Mouse (Mus musculus) CH12.LX (cell line): ENCODE results near the gene Ostc. TPM values are rescaled to one million over a fixed set of nuclear protein-coding genes. Genes with fewer than 3 reads are reported as not detected.

Source experiments
- DNase-seq: peaks from one replicate; pipeline ENCODE4 v3.0.0-alpha.2; 2013; ENCODE audit errors: extremely low read depth
- H3K27ac ChIP-seq: 2 replicates; pipeline ENCODE4 v1.5.1; 2012; ENCODE audit warnings: low read depth, mild to moderate bottlenecking, control low read depth, moderate library complexity; ENCODE audit not compliant: insufficient read depth
- H3K27me3 ChIP-seq: replicated peaks from 2 replicates; pipeline ENCODE3; 2012; ENCODE audit warnings: inconsistent platforms
- H3K36me3 ChIP-seq, 2 experiments: replicated peaks in 1 of 2; 2 replicates each; pipeline versions ENCODE3 to v1.6.1; 2012; ENCODE audit warnings: inconsistent platforms in 1 of 2, low read length in 1 of 2, mild to moderate bottlenecking in 1 of 2, mixed read lengths in 1 of 2, moderate library complexity in 1 of 2; ENCODE audit not compliant: control insufficient read depth in 1 of 2, insufficient read depth in 1 of 2
- H3K4me1 ChIP-seq, 2 experiments: 2 replicates each; pipeline ENCODE4 v1.6.1; 2012; ENCODE audit warnings: inconsistent platforms in 1 of 2, moderate library complexity in 1 of 2; ENCODE audit not compliant: insufficient read depth in 2 of 2, control insufficient read depth in 1 of 2
- H3K4me2 ChIP-seq: 2 replicates; pipeline ENCODE4 v1.6.1; 2012; ENCODE audit warnings: low read depth, mild to moderate bottlenecking, control low read depth; ENCODE audit not compliant: poor library complexity, insufficient read depth, severe bottlenecking
- H3K4me3 ChIP-seq, 3 experiments: fragments of 150-350 bp in 1 of 3; sonication (generic) in 1 of 3; replicated peaks in 1 of 3; 2 replicates each; pipeline versions ENCODE3 to v1.5.1; 2011 to 2012; ENCODE audit warnings: low read depth in 2 of 3, low read length in 2 of 3, mild to moderate bottlenecking in 2 of 3, moderate library complexity in 2 of 3, control low read depth in 1 of 3, improper control_type of control experiment in 1 of 3, inconsistent platforms in 1 of 3, mixed read lengths in 1 of 3; ENCODE audit not compliant: poor library complexity in 1 of 3
- H3K79me2 ChIP-seq: replicated peaks from 2 replicates; pipeline ENCODE4 v1.6.1; 2012; ENCODE audit warnings: mild to moderate bottlenecking, moderate library complexity; ENCODE audit not compliant: control insufficient read depth, poor library complexity, insufficient read depth, severe bottlenecking; ENCODE audit errors: extremely low read depth
- H3K9ac ChIP-seq: 2 replicates; pipeline ENCODE4 v1.6.1; 2012; ENCODE audit warnings: low read depth, mild to moderate bottlenecking, control low read depth, moderate library complexity; ENCODE audit not compliant: insufficient read depth
- H3K9me3 ChIP-seq: replicated peaks from 2 replicates; pipeline ENCODE3; 2012; ENCODE audit warnings: low read length, inconsistent platforms, mixed read lengths
- BHLHE40 ChIP-seq: IDR thresholded peaks from 2 replicates; pipeline ENCODE4 v1.6.1; 2011; ENCODE audit warnings: mild to moderate bottlenecking, low read depth, low read length, improper control_type of control experiment
- CHD2 ChIP-seq: IDR thresholded peaks from 2 replicates; pipeline ENCODE4 v1.6.1; 2011; ENCODE audit warnings: low read length, improper control_type of control experiment
- CTCF ChIP-seq, 2 experiments: IDR thresholded peaks in 1 of 2; conservative IDR thresholded peaks in 1 of 2; 2 replicates each; pipeline ENCODE4 v1.5.1; 2011 to 2012; ENCODE audit warnings: low read depth in 2 of 2, low read length in 2 of 2, improper control_type of control experiment in 1 of 2, inconsistent platforms in 1 of 2, mild to moderate bottlenecking in 1 of 2, moderate library complexity in 1 of 2
- ETS1 ChIP-seq: conservative IDR thresholded peaks from 2 replicates; pipeline ENCODE4 v1.6.1; 2012; ENCODE audit warnings: low read depth, mild to moderate bottlenecking, inconsistent platforms, low read length, improper control_type of control experiment, moderate library complexity
- GABPA ChIP-seq: IDR thresholded peaks from 2 replicates; pipeline ENCODE4 v1.6.1; 2012; ENCODE audit warnings: low read depth, low read length, improper control_type of control experiment, inconsistent platforms; ENCODE audit not compliant: insufficient replicate concordance
- JUN ChIP-seq: IDR thresholded peaks from 2 replicates; pipeline ENCODE4 v1.6.1; 2011; ENCODE audit warnings: low read depth, mild to moderate bottlenecking, low read length, improper control_type of control experiment, moderate library complexity; ENCODE audit not compliant: insufficient read depth
- MAFK ChIP-seq: IDR thresholded peaks from 2 replicates; pipeline ENCODE4 v1.6.1; 2011; ENCODE audit warnings: low read length, improper control_type of control experiment; ENCODE audit not compliant: insufficient replicate concordance
- MEF2A ChIP-seq: IDR thresholded peaks from 2 replicates; pipeline ENCODE4 v1.6.1; 2014; ENCODE audit warnings: low read depth, mild to moderate bottlenecking, inconsistent platforms, low read length, improper control_type of control experiment, borderline replicate concordance
- MYC ChIP-seq: IDR thresholded peaks from 2 replicates; pipeline ENCODE4 v1.6.1; 2011; ENCODE audit warnings: low read depth, mild to moderate bottlenecking, improper control_type of control experiment, low read length
- NELFE ChIP-seq: IDR thresholded peaks from 2 replicates; pipeline ENCODE4 v1.6.1; 2011; ENCODE audit warnings: low read depth, low read length, improper control_type of control experiment
- PAX5 ChIP-seq: IDR thresholded peaks from 2 replicates; pipeline ENCODE4 v1.6.1; 2012; ENCODE audit warnings: low read length, inconsistent platforms, mixed read lengths
- POLR2A ChIP-seq: IDR thresholded peaks from 2 replicates; pipeline ENCODE4 v1.6.1; 2011; ENCODE audit warnings: low read depth, mild to moderate bottlenecking, improper control_type of control experiment, low read length
- POLR2AphosphoS2 ChIP-seq: IDR thresholded peaks from 2 replicates; pipeline ENCODE4 v1.6.1; 2011; ENCODE audit warnings: low read depth, low read length, improper control_type of control experiment
- ZC3H11A ChIP-seq: IDR thresholded peaks from 2 replicates; pipeline ENCODE4 v1.6.1; 2012; ENCODE audit warnings: low read depth, mild to moderate bottlenecking, inconsistent platforms, low read length, improper control_type of control experiment
- ZKSCAN1 ChIP-seq: IDR thresholded peaks from 2 replicates; pipeline ENCODE4 v1.6.1; 2012; ENCODE audit warnings: low read depth, inconsistent platforms, low read length, improper control_type of control experiment, borderline replicate concordance
- dilution Hi-C: fragments of 300-500 bp; cut with MboI; formaldehyde crosslinking; loops from 2 replicates; pipeline ENCODE4 v1.14.3; 2020; ENCODE audit warnings: low sequenced_read_pairs; ENCODE audit not compliant: extremely low pct_unique_long_range_greater_than_20kb, extremely low pct_ligation_motif_present
- in situ Hi-C: fragments of 300-500 bp; cut with MboI; formaldehyde crosslinking; loops from 3 replicates; pipeline ENCODE4 v1.14.3; 2019; ENCODE audit warnings: low sequenced_read_pairs, low pct_ligation_motif_present, low pct_unique_long_range_greater_than_20kb, mixed read lengths
- polyA plus RNA-seq: library from polyadenylated mRNA; unstranded; fragments of >175 nt; gene quantifications from 2 replicates; pipeline ENCODE4 v1.2.1, GENCODE M21; 2012; ENCODE audit warnings: low read depth; ENCODE audit not compliant: insufficient read length
- total RNA-seq, 2 experiments: library from RNA; depleted of rRNA; stranded (reverse); fragments of 300-350 nt in 1 of 2; fragments of >200 nt in 1 of 2; gene quantifications; 2 replicates each; pipeline ENCODE4 v1.2.3; 2012 to 2014

Gene Ostc
- total and polyA plus RNA-seq, 3 experiments, result 214 to 565 (median 237) TPM

GRCm38 (mm10) chr3:130687051-130687450 is 22.2 kb downstream of the Ostc start:
- Histone ChIP-seq H3K79me2 (no peaks in the 10 kb centered on the region), H3K9ac (no peak overlapping the region), H3K4me3 (no peak overlapping the region)
- no peak for DNase-seq
- in situ Hi-C loops, result loop anchor here (25.0 kb wide), 1 partner anchor 775 kb away; the partner anchor contains the start of gene Casp6
- TF ChIP-seq PAX5 (no peak), GABPA (no peak), ZC3H11A (no peak), ETS1 (no peak), POLR2AphosphoS2 (no peak), ZKSCAN1 (no peak), CHD2 (no peak), NELFE (no peak), MEF2A (no peak), BHLHE40 (no peak), CTCF (conservative IDR thresholded peaks at IDR 0.05 in 1 of 2, IDR thresholded peaks at IDR 0.05 in 1 of 2; ENCODE audit: low read depth in 2 of 2, low read length in 2 of 2) (no peak), MAFK (no peak), POLR2A (no peak)
- TF ChIP-seq, all 38 proteins: peak for 0
- Histone ChIP-seq H3K36me3 (no peaks in the 10 kb centered on the region), H3K27me3 (no peaks in the 10 kb centered on the region), H3K9me3 (no peaks in the 10 kb centered on the region), H3K4me2 (no peak overlapping the region), H3K27ac (no peak overlapping the region), H3K4me1 (peaks cover 7 to 16% of the 10 kb centered on the region in 2 experiments)
- dilution Hi-C loops, result no loop called here

DNA sequence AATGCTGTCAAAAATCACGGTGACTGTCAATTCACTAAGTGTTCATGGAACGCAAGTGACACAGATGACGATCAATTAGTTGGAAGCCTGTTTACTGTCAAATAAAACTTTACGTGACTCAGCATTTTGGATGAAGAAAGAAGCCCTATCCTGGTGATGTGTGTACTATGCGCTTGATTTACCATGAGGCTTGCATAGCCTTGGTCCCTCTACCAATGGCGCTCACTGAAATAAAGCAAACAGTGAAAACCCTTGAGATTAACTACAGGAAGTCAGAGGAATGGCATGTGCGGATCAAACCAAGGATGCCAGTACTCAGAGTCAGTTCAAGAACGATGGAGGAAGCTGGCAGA is 24.3 kb downstream of the Ostc start:
- Histone ChIP-seq H3K9me3 (no peaks in the 10 kb centered on the region), H3K4me2 (no peak overlapping the region), H3K27ac (no peak overlapping the region), H3K27me3 (no peaks in the 10 kb centered on the region), H3K79me2 (no peaks in the 10 kb centered on the region), H3K4me1 (peaks cover 4 to 14% of the 10 kb centered on the region in 2 experiments; a peak in 3 of 4 replicates), H3K36me3 (no peaks in the 10 kb centered on the region), H3K4me3 (no peak overlapping the region), H3K9ac (no peak overlapping the region)
- TF ChIP-seq NELFE (no peak), MYC (no peak), JUN (no peak)
- dilution Hi-C loops, result no loop called here
- DNase-seq, result no peak
- in situ Hi-C loops, result loop anchor here (25.0 kb wide), 1 partner anchor 773 kb away; the partner anchor contains the start of gene Casp6
